Mouse (Mus musculus): ENCODE data around the gene Ckap2l.

The Ckap2l gene

DNA sequence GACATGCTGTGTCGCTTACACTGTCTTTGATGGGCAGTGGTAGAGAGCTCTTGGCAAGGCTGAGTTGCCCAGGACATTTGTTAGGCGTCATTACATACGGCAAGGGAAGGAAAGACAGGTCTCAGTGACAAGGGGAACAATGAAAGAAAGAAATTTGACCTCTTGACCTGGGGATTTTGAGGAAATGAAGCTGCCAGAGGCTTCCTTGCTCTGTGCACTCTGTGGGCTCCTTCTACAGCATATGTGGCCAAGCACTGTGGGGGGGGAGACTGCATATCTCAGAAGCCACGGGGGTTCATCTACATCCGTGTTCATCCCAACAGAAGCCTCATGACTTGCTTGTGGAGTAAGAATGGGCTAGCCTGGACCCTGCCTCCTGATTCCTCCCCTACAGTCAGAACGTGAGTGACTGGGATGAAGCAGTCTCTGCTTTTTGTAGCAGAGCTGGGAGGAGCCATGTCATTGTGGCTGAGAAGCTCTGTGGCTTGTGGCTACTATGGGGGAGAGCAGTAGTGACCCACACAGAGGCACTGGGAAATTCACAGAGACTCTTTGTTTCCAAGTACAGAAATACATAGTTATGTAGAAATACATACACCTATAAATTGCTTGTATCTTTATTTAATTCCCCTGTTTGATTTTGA, 35.7 kb downstream of the Ckap2l start:
- no peak for DNase-seq

DNA sequence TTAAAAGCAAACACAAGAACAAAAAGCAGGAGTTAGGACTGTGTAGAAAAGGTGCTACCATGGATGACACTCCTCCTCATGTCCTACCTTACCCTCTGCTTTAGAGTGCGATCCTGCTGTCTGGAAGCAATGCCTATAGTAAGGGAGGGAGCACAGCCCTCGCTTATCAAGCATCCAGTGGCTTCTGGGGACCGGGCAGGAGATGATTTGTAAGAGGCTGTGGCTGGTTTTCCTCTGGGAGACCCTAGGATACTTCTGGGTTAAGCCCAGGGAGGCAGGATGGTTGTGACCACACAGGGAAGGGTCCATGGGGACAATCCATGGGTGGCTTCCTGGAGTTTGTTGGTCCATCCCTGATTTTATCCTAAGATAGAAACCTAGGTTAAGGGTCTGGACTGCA, 36.4 kb downstream of the Ckap2l start:
- DNase-seq: no peak

DNA sequence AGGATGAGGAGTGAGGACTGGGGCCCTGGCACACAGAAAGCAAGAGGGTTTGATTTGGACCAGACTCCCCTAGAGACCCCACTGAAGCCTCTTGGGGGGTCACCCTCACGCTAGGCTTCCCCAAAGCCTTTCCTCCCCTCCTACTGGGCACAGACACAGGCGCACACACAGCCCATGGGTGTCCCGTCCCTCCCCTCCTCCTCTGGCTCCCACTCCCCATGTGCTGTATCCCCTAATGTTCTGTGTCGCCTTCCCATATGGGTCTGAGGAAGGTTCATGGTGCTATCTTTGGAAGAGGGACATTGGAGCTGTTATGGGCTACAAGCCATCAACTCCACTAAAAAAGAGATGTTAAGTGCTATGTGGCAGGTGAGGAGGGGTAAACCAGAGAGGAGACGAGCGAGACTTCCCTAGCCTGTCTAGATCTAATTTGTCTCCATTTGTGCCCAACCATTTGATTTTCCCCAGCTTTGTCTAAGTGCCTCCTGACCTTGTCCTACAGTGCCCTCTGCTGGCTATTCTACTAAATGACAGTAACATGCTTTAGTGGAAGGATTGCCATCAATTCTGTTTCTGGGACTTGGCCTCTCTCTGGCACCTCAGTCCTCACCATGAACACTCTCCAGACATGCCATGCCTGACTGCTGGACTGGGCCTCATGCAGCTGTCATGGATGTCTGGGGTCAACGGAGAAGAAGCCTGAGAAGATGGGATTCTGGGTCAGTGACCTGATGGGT, 38.4 kb downstream of the Ckap2l start:
- DNase-seq: peak; percentile 41 to 71

DNA sequence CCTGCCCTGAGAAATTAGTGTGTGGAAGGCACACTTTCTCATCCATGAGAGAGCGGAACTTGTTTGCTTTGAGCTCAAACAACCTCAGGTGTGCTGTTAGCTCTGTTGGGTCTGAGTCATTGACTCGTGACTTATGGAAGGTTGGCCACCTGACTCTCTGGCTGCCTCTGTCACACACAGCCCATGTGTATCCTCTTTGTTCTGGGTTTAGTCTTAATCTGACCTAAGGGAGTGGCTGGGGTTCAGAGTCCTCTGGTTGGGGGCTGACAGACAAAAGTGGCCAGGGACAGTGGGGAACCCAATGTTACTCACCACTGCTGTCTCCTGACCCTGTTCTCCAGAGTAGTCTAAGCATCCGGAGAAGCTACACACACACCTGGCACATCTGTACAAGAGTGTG, 39.0 kb downstream of the Ckap2l start:
- no peak for DNase-seq

DNA sequence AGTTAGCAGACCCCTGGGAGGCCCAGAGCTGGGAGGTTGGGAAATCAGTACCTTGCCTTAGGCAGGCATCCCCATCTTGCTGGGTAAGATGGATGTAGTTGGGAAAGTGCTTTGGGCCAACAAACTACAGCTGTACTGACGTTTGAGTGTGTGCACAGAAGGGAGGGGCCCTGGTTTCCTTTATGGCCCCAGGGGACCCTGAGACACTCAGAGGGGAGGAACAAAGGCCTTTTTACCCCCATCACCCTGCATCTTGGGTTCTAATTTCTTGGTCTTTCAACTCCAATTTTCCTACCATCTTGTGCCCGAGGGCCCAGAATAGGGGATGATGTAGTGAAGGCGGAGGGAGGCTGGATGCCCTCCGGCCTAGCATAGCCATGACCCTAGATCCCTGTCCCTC, 41.0 kb downstream of the Ckap2l start:
- DNase-seq: no peak

DNA sequence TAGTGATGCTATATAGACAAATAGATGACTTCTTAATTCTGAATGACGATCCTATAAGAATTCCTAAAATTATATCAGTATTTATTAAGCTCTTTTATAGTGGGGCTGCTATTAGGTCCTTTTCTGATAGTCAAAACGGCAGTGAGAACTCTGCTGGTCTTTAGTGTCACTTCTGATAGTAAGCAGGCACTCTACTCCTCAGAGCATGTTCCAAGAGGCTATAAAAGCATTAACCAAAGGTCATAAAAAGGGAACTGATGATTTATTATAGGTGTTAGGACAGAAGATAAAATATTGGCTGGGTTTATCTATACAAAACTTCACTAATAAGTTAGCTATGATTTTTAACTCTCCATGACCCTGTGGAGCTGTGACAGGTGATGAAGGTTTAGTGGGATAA, 42.9 kb downstream of the Ckap2l start:
- no peak for DNase-seq

DNA sequence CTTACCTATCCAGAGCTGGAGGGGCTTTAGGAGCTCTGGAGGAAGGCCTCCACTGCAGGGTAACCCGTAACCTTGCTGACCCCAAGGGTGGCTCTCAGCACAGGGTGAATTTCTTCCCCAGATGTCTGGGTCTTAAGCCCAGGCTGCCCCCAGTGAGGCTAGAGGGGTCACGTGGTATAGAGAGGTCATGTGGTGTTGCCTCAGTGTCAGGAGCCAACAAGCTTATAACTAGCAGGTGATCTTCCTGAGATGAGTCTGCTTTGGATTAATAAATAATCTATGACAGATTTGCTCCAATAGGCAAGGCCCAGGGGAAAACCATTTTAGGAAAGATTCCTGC, 43.4 kb downstream of the Ckap2l start:
- no peak for DNase-seq

DNA sequence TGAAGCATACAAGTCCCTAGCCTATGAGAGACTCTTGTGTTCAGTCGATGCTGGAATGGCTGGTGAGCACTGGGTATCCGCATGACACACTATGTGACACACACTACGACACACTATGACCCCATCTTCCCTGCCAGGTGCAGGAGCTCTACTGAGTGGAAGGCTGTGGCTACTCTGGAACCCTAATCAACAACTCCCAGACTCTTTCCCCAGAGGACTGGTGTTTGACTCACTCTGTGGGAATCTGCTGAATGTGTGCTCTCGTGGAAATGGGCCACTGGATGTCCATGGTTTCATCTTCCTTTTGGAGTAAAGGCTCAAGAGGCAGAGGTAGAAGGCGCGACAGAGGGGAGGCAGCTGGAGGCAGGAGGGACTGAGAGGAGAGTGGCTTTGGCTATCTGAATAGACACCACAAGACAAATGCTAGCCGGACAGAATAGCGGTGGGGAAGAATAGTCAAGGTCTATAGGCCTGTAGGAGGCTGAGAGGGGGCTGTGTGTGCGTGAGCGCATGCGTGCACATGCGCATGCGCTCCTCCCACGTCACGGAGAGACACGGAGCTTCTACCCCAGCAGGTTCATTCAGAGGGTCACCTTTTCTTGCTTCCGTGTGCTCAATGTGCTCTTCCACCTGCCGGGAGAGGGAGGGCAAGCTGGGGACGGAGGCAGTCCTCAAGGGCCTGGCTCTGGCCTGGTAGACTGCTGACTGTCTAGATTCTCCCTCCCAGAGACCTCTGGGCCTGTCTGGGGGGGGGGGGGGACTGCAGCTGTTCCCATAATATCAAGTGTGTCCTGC, 44.0 kb downstream of the Ckap2l start:
- no peak for DNase-seq

DNA sequence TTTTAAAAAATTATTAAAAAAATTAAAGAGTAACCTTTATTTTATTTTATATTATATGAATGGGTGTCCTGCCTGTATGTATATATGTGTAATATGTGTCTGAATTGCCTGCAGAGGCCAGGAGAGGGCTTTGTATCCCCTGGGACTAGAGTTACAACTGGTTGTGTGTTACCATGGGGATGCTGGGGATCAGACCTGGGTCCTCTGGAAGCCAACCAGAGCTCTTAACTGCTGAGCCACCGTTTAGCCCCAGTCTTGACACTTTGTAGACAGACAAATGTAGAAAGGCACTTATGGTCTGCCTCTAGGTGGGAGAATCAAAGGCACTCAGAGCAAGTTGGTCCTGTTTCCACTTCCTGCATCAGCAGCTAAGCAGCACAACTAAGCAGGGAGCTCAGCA, 47.7 kb downstream of the Ckap2l start:
- no peak for DNase-seq

DNA sequence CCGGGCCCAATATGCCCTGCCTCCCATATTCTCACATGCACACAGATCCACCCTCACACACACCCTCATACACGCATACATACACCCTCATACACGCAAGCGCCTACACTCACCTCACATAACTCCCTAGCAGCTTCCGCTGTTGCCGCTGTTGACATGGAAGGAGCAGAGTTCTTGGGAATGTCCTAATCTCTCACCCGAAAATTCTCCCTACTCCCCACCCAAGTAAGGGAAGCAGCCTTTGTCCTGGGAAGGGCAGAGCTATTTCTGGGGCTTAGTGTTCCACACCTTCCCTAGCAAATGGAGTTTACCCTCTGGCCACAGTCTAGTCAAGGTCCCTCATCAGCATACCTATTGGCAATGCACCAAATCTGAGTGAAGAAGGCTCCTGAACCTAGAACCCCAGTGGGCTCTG, 49.3 kb downstream of the Ckap2l start:
- no peak for DNase-seq

DNA sequence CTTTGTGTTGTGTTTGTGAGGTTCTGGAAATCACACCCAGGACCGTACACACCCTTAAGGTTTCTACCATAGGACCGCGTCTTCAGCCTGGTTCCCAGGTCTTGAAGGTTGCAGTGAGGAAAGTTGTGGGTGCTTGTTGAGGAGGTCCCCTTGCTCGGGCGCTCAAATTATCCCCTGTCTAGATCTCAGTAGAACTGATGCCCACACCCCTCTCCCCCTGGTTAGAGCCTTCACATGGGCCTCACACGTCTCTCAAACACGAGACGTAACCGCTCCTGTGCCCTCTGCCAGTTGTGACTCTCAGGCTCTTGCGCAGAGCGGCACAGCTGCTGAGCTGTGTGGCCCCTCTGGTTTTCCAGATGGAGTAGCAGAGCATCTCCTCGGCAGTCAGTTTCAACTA, 50.1 kb downstream of the Ckap2l start:
- no peak for DNase-seq

DNA sequence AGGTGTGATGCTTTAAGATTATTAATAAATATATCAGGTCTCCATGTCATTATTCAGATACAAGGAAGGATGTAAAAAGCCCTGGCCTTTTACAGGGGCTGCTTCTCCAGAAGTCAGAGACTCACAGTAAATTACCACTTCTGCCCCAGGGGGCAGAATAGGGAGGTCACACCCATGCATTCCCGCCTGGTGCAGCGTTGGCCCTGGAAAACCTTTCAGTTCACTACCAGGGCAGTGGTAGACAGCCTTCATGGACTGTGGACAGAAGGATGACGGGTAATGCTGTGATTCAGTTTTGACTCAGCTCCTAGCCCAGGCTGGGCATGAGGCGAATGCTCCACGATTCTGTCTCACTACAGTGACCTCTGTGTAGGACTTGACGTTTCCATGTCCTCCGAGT, 50.6 kb downstream of the Ckap2l start:
- no peak for DNase-seq

DNA sequence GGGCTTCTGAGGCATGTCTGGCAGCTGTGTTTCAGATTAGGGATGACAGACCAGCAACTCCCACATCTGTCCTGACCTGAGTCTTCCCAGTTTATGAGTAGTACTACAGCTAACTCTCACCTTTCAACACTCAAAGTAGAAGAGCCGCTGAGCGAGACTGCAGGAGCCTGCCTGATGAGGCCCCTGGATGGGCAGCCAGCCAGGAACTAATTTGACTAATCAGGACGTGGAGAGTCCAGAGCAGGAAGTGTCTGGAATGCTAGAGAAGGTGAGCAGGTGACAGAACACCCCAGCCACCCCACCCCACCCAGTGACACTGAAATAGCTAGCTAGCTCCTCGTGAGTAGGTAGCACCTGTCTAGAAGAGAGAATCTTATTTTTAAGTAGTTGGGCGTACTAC, 51.4 kb downstream of the Ckap2l start:
- DNase-seq: no peak

DNA sequence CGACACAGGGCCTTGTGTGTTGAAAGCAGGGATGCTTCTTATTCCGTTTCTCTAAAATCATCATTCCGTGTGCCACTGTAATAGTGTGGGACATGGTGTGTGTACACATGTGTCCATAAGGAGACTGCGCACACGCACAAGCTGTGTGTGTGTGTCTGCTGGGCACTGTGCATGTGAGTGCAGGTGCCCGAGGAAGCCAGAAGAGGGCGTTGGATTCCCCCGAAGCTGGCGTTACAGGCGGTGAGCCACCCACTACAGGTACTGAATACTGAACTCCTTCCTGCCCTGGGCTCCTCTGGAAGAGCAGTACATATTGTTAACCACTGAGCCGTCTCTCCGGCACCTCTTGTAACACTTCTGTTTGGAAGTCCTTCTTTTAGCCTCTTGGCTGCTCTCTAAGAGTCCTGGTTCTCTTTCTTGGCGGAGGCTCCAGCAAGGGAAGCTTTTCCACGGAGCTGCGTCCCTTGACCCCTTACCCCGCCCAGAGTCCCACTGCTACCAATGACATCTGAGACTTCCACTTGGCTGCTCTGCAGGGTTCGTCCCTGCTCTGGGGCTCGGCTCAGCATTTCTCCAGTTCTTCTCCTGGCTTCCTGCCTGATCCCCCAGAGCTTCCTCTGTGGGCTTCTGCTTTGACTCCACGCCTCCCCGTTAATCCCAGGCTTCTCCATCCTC, 52.4 kb downstream of the Ckap2l start:
- DNase-seq: no peak

DNA sequence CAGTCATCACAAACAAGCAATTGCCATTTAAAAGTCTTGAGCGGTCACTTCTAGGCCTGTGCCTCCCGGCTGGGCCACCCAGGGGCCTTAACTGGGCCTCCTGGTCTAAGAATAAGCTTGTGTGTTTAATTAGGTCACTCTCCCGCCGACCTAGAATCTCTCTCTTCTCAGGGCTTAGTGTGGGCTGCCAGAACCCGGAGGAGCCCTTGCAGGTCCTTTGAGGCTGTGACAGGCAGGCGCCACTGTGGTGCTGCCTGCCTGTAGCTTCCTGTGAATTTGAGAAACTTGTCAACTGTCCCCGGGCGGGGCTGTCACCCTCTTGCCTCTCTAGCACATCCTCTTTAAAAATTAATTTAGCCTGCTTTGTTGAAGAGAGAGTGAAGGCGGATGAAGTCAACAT, 53.2 kb downstream of the Ckap2l start:
- peak; percentile 21 to 30 for DNase-seq

DNA sequence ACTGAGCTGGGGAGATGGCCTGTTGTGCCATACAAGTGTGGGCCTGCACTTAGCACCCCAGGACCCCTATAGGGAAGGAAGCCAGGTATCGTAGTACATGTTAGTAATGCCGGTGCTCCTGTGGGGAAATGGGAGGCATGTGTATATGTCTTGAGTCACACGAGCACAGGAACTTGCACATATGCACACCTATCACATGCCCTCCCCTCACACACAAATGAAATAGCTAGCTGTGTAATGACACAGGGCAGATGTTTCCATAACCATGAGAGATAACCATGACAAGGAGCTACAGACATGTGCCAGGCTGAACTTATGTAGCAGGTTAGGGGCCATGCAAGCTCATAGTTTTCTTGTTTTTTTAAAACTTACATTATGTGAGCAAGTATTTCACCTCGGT, 54.0 kb downstream of the Ckap2l start:
- DNase-seq: no peak

DNA sequence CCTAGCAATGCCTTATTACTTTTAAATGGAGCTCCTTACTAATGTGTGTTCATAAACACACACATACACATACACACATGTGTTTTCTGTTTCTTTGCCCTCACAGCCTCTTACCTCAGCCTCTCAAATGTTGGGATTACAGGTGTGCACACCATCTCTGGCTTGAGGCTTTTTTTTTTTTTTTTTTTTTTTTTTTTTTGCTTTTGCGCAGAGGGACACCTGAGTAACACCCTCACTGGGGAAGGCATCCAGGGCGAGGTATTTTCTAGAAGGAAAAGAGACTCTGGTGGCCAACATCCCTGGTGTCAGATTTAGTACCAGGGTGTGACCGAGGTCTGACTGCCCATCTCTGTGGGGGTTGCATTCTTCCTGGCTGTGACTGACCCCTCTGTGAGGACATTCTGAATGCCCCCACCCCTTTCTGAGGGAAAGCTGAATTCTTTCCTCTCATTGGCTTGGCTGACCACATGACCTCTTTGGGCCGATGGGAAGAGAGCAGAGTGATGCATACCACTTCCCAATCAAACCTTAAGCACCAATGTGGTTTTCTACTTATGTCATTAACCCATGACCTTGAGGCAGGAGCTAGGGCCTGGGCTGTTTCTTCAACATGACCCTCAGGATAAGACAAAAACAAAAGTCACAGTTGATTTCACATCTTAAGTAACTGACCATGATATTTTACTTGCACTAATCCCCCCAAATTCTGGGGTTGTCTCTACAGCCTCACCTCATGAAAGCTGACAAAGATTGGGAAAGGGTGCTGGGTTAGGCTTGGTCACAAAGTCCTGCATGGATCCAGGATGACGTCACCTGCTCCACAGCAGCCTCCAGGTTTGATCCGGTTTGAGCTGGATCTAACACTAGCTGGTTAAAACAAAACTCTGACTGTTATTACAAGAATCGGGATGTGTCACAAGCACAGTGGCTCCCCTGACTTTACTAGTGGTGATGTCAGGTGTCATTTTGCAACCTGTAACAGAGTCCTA, 54.9 kb downstream of the Ckap2l start:
- no peak for DNase-seq

DNA sequence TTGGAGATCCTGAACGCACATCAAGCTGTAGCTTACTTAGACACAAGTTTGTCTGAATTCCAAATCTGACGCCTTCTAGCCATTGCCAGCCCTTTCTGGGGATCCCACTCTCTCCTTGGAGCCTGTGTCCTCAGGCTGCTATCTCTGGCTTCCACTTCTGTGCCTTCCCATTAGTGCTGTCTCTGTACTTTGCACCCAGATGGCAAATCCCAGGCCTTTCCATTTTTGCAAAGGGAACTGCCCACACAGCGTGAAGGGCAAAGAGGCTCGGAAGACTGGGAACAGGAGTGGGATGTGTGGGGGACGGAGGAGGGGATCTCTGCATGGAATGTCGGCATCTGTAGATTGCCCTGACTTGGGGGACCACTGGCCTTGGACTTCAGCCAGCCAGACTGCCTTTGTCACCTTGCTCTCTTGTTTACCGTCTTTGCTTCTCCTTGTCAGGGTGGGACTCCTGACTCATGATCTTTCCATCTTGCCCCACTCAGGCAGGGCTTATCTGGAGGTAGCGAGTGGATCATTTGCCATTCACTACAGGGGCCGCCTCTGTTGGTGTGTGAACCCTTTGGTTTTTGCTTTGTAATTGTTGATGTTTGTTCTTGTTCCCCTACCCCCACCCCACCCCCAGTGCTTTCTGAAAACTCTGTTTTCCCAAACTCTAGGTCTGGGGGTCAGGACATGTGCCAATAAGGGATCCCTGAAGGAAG, 56.1 kb downstream of the Ckap2l start:
- DNase-seq: no peak

DNA sequence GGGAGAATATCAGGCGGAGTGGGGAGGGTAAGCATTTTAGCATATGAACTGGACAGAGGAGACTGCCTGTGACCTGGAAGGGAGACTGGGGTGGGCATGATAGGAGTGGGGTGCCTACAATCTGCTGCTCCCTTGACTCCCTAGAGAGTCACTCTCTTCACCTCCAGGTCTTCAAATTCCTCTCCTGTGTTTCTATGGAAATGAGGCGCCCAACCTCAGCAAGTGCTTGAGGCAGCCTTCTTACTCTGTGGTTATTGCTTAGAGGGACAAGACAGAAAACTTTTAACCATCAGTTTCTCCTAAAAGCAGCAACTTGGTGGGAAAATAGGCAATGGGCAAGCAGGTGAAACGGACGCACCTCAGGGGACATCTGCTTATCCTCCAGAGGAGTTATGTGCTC, 60.5 kb downstream of the Ckap2l start:
- no peak for DNase-seq

DNA sequence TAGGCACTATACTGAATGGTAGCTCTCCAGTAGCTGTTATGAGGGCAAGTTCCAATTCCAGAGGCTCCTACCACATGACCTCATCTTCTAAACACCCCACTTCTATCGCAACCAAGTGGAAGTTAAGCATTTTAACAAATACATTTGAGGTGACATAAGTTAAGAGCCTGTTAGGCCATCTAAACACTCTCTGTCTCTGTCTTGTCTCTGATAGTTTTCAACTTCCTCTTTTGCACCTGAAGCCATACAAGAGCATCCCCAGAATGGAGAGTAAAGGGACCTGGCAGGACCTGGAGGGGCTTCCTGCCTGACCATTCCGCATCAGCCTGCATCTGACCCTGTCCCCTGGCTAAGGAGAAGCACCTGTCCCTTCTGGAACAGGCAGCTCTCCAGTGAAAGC, 62.3 kb downstream of the Ckap2l start:
- DNase-seq: no peak

DNA sequence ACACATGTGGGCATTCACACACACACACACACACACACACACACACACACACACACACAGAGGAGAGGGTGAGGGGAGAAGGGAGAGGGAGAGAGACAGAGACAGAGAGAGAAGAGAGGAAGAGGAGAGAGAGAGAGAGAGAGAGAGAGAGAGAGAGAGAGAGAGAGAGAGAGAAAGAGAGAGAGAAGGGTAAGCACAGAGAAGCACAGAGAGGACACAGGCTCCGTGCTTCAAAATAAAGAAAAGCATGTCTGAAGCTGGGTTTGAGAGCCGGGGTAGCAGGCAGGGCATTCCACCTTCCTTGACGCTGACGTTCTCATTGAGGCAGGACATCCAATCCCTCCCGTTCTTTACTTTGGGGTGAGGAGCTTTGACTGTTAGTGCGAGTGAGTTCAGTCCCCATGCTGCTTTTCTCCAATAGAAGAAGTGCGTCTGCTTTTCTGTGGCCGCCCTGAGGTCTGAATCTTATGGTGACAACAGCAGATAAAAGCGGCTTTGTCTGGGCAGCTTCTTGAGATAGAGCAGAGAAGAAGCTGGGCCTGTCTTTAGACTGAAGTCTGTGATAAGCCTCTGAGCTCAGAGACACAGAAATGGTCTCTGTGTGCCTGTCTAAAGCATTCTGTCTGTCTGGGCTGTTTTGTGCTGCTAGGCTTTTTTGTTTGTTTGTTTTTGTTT, 63.1 kb downstream of the Ckap2l start:
- no peak for DNase-seq
